Mouse (Mus musculus) brain, adult 2 months (tissue): ENCODE results near the gene Dnph1.
"Not testable (repeated sequence)": the region's sequence is repeated elsewhere in the genome, so short reads cannot be mapped to it uniquely, and the experiment has no call there.

Experiments used
- DNase-seq: peaks from one replicate; pipeline ENCODE4 v3.0.0; 2011; ENCODE audit warnings: low read depth, low spot score

Gene Dnph1

GRCm38 (mm10) chr17:46496623-46497434, at the start of gene Dnph1:
Dnph1 (plus strand) TSS chr17:46496711.
- DNase-seq: peak; percentile 97

GRCm38 (mm10) chr17:46452683-46453082, 43.8 kb upstream of the Dnph1 start:
- no peak for DNase-seq

GRCm38 (mm10) chr17:46453302-46453948, 43.1 kb upstream of the Dnph1 start:
- DNase-seq: no peak

- peak; percentile 38 for DNase-seq
These were observed 42.5 kb upstream of the Dnph1 start for GRCm38 (mm10) chr17:46453970-46454411.

GRCm38 (mm10) chr17:46454539-46454938, 42.0 kb upstream of the Dnph1 start:
- no peak for DNase-seq

GRCm38 (mm10) chr17:46455110-46455691, 41.3 kb upstream of the Dnph1 start:
- no peak for DNase-seq

- peak; percentile 68 for DNase-seq
These were observed 38.7 kb upstream of the Dnph1 start for GRCm38 (mm10) chr17:46457791-46458190.

- DNase-seq: no peak
These were observed 38.1 kb upstream of the Dnph1 start for GRCm38 (mm10) chr17:46458439-46458838.

- no peak for DNase-seq
These were observed 35.8 kb upstream of the Dnph1 start for GRCm38 (mm10) chr17:46460673-46461072.

- no peak for DNase-seq
These were observed 35.2 kb upstream of the Dnph1 start for GRCm38 (mm10) chr17:46461347-46461746.

- no peak for DNase-seq
These were observed 34.3 kb upstream of the Dnph1 start for GRCm38 (mm10) chr17:46462226-46462625.

GRCm38 (mm10) chr17:46467830-46468229, 28.7 kb upstream of the Dnph1 start:
- peak; percentile 85 for DNase-seq

GRCm38 (mm10) chr17:46476601-46477000, 19.9 kb upstream of the Dnph1 start:
- DNase-seq: no peak

- no peak for DNase-seq
These were observed 19.2 kb upstream of the Dnph1 start for GRCm38 (mm10) chr17:46477286-46477685.

GRCm38 (mm10) chr17:46483561-46484001, 12.9 kb upstream of the Dnph1 start:
- peak; percentile 93 for DNase-seq

- peak; percentile 57 for DNase-seq
These were observed 12.5 kb upstream of the Dnph1 start for GRCm38 (mm10) chr17:46484021-46484431.

- peak; percentile 63 for DNase-seq
These were observed 12.0 kb upstream of the Dnph1 start for GRCm38 (mm10) chr17:46484461-46484875.

GRCm38 (mm10) chr17:46486995-46487394, 9.5 kb upstream of the Dnph1 start:
- no peak for DNase-seq

GRCm38 (mm10) chr17:46487431-46487830, 9.1 kb upstream of the Dnph1 start, which contains the start of gene Ttbk1:
Ttbk1 (minus strand) TSS chr17:46487675.
- DNase-seq: peak; percentile 93

GRCm38 (mm10) chr17:46495486-46495885, 1.0 kb upstream of the Dnph1 start:
- no peak for DNase-seq

GRCm38 (mm10) chr17:46496081-46496480, 430 bp upstream of the Dnph1 start:
- DNase-seq: not testable (repeated sequence)

GRCm38 (mm10) chr17:46497956-46498355, 1.4 kb downstream of the Dnph1 start:
- no peak for DNase-seq
